Mouse (Mus musculus) cerebellum, adult 18-20 months (tissue): ENCODE measurements around the gene Pqlc2.

Experiments used
- DNase-seq, 2 experiments: peaks; one replicate each; pipeline ENCODE4 v3.0.0; 2021

The Pqlc2 gene

DNA sequence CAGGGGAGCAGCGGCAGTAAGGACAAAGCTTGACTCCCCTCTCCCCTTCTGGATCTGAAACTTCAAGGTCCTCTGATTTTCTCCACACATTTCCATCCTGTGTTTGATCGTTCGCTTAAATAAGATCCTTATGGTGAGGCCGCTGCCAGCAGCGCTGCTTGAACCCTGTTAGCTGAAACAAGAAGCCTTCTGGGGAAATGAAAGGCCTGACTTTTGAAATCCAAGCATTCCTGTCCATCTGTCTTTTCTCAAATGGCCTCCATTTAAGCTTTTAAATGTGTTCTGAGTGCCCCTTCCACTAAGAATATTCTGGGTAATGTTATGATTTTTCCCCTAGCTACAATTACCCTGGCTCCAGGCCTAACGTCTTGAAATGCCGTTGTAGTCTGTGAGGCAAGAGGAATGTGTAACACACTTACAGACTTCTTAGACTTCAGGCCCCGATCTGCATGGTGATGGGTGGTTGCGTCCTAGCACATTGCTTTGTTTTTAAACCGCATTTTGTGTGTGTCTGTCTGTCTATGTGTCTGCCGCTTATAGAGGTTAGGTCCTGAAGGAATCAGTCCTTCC lies 51.1 kb downstream of the Pqlc2 start:
- DNase-seq: no peak

GRCm38 (mm10) chr4:139258621-139259301 lies 51.7 kb downstream of the Pqlc2 start:
- DNase-seq: no peak

DNA sequence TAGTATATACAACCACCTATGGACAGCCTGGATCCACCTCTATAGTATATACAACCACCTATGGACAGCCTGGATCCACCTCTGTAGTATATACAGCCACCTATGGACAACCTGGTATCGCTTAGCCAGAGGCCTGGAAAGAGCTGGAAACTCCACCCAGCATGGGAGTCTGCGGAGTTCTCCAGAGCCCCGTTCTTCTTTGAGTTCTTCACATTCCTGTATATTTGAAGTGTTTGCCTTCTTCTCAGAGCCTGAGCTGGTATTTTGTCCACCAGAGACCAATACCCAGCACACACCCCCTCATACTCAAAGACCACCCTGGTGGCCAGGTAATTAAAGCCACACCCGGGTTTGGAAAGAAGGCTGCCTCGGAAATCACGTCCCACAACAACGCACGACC lies 53.8 kb downstream of the Pqlc2 start:
- DNase-seq: no peak

DNA sequence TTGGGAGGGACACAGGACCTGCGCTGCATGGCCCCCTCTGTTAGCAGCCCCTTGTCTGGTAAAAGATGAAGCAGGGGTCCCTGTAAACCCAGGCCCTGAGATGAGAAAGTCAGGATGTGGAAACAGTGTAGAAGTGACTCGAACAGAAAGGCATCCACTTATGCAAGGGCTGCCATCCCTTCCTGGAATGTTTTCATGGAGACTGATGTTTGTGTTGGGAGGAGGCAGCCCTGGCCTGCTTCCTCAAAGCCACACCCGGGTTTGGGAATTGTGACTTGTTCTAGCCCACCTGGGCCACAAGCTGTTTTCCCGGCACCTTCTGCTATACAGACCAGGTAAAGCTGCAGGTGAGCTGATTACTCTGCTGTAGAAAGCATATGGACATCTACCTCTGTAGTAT lies 54.4 kb downstream of the Pqlc2 start:
- DNase-seq: no peak

DNA sequence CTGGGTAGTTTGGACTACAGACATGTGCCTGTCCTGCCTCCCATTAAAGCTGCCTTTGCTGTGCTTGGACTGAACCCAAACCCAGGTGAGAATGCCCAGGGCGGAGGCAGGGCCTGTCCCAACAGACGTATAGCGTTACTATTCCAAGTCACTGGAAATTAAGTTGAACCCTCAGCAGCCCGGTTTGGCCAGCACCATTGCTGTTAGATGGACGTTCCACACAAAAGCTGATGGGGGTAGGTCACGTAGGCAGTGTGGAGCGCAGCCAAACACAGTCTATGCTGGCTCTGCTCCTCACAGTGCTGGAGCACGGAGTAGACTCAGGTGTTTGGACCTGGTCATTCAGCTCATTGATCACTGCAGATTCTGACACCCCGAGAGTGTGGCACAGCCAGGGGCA lies 57.3 kb downstream of the Pqlc2 start:
- peak in 1 of 2 experiments; percentile 45 for DNase-seq

DNA sequence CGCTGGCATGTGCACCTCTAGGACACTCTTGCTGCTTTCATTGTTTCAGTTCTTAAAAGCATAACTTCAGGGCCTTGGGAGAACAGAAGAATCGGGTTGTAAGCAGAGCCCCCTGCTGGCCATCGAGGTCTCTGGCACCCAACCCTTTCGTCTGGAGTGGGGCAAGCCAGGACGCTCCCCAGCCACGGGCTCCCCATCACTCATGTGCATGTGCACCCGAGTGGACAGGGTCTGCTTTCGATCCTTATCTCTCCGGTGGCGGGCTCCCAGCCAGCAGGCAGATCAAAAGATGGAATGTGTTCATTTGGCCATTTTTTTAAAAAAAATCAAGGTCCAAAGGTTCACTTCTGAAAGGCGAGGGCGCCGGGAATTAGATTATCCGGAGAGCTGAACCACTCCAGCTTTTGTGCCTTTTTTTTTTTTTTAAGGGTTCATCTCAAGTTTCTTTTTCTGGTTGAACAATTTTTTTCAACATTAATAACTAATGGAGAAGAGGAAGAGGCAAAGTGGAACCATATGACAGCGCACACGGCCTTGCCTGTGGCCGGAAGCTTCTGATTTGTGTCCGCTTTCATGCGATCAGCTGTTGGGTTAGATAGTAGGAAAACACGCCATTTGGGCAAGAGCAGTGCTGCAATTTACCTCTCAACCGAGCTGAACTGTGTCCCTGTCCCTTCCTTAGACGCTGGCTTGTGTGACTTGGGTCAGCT lies 58.3 kb downstream of the Pqlc2 start:
- DNase-seq: peak; percentile 80 to 84

- DNase-seq: no peak
Measured at GRCm38 (mm10) chr4:139250886-139251285, 59.6 kb downstream of the Pqlc2 start.

DNA sequence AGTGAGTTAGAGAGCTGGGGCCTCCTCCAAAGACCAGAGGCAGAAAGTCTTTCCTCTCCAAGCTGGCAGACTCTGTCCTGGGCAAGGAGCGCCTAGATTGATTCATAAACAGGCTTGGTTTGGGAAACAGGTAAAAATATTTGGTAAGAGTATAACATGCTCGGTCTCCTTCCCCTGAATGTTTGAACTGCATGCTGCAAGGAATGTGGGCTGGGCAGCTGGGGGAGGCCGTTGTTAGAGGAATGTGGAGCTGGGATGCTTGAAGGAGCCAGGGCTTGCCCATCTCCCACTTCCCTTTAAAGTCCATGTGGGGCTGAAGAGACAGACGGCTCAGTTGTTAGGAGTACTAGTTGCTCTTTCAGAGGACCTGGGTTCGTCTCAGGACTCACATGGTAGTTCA lies 60.5 kb downstream of the Pqlc2 start:
- no peak for DNase-seq

DNA sequence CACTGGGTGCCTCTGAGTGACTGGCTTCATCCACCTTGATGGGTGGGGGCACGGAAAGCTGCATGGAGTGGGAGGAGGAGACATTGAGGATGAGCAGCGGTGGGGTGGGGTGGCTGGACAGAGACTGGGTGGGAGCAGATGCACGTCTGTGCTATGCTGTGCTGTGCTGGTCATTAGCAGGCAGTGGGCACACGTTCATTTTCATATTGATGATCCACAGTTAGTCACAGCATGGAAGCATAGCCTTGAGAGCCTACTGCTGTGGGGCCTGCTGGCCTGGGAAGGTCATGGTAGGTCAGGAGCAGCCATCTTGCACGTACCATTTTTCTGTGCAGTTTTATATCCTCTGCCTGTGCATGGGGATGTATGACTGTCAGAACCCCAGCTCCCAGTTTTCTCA lies 61.8 kb downstream of the Pqlc2 start:
- no peak for DNase-seq

DNA sequence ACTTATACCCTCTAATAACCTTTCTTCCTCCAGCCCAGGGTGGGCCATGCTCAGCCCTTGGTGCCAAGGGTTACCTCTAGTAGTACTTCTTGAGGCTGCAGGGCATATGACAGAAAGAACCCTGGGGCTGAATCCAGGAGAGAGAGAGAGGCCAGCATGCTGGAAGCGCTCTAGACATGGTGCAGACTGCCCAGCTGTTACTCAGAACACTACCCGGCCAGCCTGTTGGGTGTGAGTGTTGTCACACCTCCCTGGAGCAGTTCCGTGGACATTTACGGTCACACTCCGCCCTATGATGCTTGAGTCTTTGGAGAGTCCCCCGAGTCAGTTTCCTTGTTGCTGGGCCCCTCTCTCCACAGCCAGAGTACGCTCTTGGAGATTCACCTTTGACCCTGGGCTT lies 62.5 kb downstream of the Pqlc2 start:
- no peak for DNase-seq

DNA sequence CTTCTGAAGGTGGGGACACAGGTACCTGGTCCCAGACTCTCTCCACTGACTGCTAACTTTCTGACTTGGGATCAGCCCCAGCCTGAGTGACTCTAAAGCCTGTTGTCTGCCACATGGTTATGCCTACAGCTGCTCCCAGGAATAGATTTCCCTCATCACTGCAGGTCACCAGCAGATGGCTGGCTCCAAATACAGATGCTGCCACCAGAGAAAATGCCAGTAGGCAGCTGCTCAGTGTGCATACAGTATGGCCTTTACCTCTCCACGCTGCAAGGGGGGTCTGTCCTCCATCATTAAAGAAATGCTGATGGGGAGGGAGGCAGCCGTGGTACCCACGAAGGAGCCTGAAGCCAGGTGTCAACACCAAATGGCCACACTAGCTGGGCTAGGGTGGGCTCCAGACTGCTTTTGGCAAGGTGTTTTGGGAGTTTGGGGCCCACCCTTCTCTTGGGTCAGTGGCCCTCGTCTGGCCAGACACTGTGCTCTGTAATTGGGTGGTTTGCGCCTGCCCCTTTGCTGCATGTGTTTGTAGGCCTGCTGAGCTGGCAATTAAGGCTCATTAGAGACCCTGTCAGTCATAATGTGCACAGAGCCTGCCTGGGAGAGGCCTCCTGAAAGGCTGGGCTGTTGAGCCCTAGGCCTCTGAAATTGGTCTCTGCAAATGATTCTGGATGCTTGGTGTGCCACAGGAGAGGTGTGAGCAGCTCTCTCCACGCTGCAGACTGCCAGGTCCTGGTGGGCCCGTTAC lies 64.2 kb downstream of the Pqlc2 start:
- DNase-seq: no peak

DNA sequence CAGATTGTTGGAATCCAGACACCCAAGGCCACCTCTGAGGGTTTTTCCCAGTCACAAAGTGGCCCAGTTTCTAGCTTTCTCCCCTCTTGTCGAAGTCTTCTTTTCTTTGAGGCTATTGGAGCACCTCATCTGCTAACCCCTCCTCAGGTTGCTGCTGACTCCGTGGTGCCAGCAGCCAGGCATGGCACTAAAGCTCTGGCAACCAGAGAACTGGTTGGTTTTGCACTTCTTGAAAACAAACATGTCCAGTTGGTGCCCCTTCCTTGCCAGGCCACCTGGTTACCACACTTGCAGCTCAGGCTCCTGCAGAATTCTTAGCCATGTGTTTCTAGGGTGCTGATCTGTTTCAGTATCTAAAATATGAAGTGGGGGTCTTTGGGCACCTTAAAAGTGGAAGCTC lies 65.0 kb downstream of the Pqlc2 start:
- DNase-seq: no peak

DNA sequence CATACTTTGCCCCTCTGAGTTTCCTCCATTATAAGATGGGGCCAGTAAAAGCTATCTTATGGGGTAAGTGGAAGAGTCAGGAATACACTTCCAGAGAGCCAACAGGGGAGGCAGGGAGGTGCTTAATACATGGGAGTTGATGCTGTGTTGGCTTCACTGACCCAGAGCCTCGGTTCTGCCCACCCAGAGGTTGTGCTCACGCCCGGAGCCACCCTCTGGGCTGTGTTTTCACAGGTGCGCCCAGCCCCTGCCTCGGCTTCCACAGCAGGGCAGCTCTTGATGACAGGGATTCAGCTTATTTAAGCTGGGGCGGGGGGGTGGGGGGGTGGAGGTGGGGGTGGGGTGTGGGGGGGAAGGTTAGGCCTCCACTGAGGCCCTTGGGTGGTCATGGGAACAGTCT lies 65.7 kb downstream of the Pqlc2 start:
- DNase-seq: no peak

- DNase-seq: no peak
Measured at GRCm38 (mm10) chr4:139244176-139244575, 66.3 kb downstream of the Pqlc2 start.
